ENCODE assay signal across 8 mouse cellular contexts in the genomic region with DNA sequence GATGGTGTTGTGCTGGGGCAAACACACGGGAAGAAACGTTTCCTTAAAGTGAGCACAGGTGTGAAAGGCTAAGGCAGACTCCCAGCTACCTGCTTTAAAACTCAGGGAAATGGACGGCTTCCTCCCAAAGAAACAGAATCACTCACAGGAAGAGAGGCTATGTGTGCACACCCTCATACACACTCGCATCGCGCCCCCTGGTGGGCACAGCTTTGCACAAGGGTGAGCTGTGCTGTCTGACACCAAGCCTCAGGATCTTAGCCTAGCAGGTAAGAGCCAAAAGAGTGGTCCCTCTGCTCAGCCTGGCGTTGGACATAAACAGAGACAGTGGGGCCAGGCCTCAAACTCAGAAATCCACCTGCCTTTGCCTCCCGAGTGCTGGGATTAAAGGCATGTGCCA. TPM values are rescaled to one million over a fixed set of nuclear protein-coding genes. Genes with fewer than 3 reads are reported as not detected.
DNase-seq lines count a peak whose midpoint lies in the region; ATAC-seq and TF ChIP-seq lines count a peak whose summit lies in the region.

No protein-coding gene starts in this region.

- TF ChIP-seq POLR2A in bone marrow macrophage, adult 2 months (IDR thresholded peaks at IDR 0.05; ENCODE audit: borderline replicate concordance, low read depth, low read length) = no peak

- no peaks in the 10 kb centered on the region for H3K4me1 ChIP-seq in bone marrow macrophage, adult 2 months (ENCODE audit: control insufficient read depth, insufficient read depth, low read length)
- H3K4me1 ChIP-seq in heart, embryonic 15.5 days (replicated peaks) = peaks cover 8% of the 10 kb centered on the region
- H3K4me1 ChIP-seq in liver, embryonic 16.5 days (ENCODE audit: control insufficient read depth, low read depth, low read length) = no peaks in the 10 kb centered on the region
- H3K4me1 ChIP-seq in neural tube, embryonic 15.5 days = peaks cover 14% of the 10 kb centered on the region

- peaks cover 16% of the 10 kb centered on the region for H3K27me3 ChIP-seq in heart, embryonic 15.5 days
- H3K27me3 ChIP-seq in liver, embryonic 16.5 days (ENCODE audit: control insufficient read depth, insufficient read depth, low read depth, low read length) = peaks cover 14% of the 10 kb centered on the region
- peaks cover 7% of the 10 kb centered on the region; the same call in 1 of the 2 replicates for H3K27me3 ChIP-seq in neural tube, embryonic 15.5 days (replicated peaks)

- H3K36me3 ChIP-seq in heart, embryonic 15.5 days = no peaks in the 10 kb centered on the region
- H3K36me3 ChIP-seq in liver, embryonic 16.5 days (ENCODE audit: control insufficient read depth, insufficient read depth) = no peaks in the 10 kb centered on the region
- H3K36me3 ChIP-seq in neural tube, embryonic 15.5 days = no peaks in the 10 kb centered on the region

- H3K4me2 ChIP-seq in heart, embryonic 15.5 days = no peak overlapping the region
- no peak overlapping the region for H3K4me2 ChIP-seq in liver, embryonic 16.5 days (ENCODE audit: low read depth, low read length)
- H3K4me2 ChIP-seq in neural tube, embryonic 15.5 days = no peak overlapping the region

- peak; percentile 64 for ATAC-seq in erythroid progenitor cell, adult 5-6 weeks (replicated peaks; ENCODE audit: low FRiP score, poor library complexity, severe bottlenecking)
- ATAC-seq in heart, embryonic 15.5 days (replicated peaks; ENCODE audit: insufficient number of reproducible peaks, insufficient read depth, low FRiP score, low read depth) = peak; percentile 70
- peak; percentile 68 for ATAC-seq in liver, embryonic 16.5 days (ENCODE audit: low read depth)
- peak; percentile 57; the same call in 1 of the 2 replicates for ATAC-seq in neural tube, embryonic 15.5 days (ENCODE audit: low FRiP score)

- no peak overlapping the region for H3K4me3 ChIP-seq in bone marrow macrophage, adult 2 months (ENCODE audit: insufficient read depth, low read length)
- no peak overlapping the region for H3K4me3 ChIP-seq in heart, embryonic 15.5 days
- H3K4me3 ChIP-seq in liver, embryonic 16.5 days (ENCODE audit: low read depth, low read length) = no peak overlapping the region
- no peak overlapping the region for H3K4me3 ChIP-seq in neural tube, embryonic 15.5 days (replicated peaks)

- H3K27ac ChIP-seq in bone marrow macrophage, adult 2 months (ENCODE audit: insufficient read depth, low read depth, low read length) = no peak overlapping the region
- H3K27ac ChIP-seq in heart, embryonic 15.5 days = no peak overlapping the region
- H3K27ac ChIP-seq in liver, embryonic 16.5 days (ENCODE audit: low read length) = no peak overlapping the region
- no peak overlapping the region for H3K27ac ChIP-seq in neural tube, embryonic 15.5 days (replicated peaks)

- TF ChIP-seq CTCF in bone marrow macrophage, adult 2 months (IDR thresholded peaks at IDR 0.05; ENCODE audit: low read depth, low read length) = peak; percentile 84

- no peaks in the 10 kb centered on the region for H3K9me3 ChIP-seq in heart, embryonic 15.5 days (replicated peaks)
- no peaks in the 10 kb centered on the region for H3K9me3 ChIP-seq in liver, embryonic 16.5 days (replicated peaks; ENCODE audit: control insufficient read depth, low read length)
- no peaks in the 10 kb centered on the region for H3K9me3 ChIP-seq in neural tube, embryonic 15.5 days (replicated peaks)

- no peak overlapping the region for H3K9ac ChIP-seq in heart, embryonic 15.5 days
- no peak overlapping the region for H3K9ac ChIP-seq in liver, embryonic 16.5 days (ENCODE audit: low read depth, low read length)
- H3K9ac ChIP-seq in neural tube, embryonic 15.5 days (replicated peaks) = no peak overlapping the region

- 4% methylated on average over 8 of the region's 8 CpGs for WGBS in heart, embryonic 15.5 days
- 1% methylated on average over 8 of the region's 8 CpGs for WGBS in liver, embryonic 16.5 days (ENCODE audit: insufficient replicate concordance)
- 5% methylated on average over 8 of the region's 8 CpGs for WGBS in neural tube, embryonic 15.5 days

- DNase-seq in CD4-positive, CD25-positive, alpha-beta regulatory T cell, adult 2 months (ENCODE audit: low read depth, low spot score) = peak; percentile 94
- DNase-seq in kidney, postnatal 36 days = peak; percentile 92 to 99
- peak; percentile 68 for DNase-seq in testis, postnatal 14 days (ENCODE audit: low spot score)

RNA-seq across cellular contexts. Expression of gene Stxbp1, which starts 7.2 kb away (rescaled TPM):
- polyA plus RNA-seq in bone marrow macrophage, adult 2 months (2012; ENCODE audit: insufficient read depth, insufficient read length, missing spikeins) = 17.1 and 17.7 TPM in 2 replicates
- total RNA-seq in erythroid progenitor cell, adult 5-6 weeks (2015; ENCODE audit: low replicate concordance) = 0.84 and 1.4 TPM in 2 replicates
- total RNA-seq in erythroid progenitor cell, adult 5-6 weeks (2017; ENCODE audit: low replicate concordance) = 0.61 and 4.0 TPM in 2 replicates
- polyA plus RNA-seq in heart, embryonic 15.5 days (2015; fragmentation: Nextera tagmentation; extraction: Ambion mirVana) = 23.8 and 28.3 TPM in 2 replicates
- 2.6 and 2.9 TPM in 2 replicates for polyA plus RNA-seq in liver, embryonic 16.5 days (2015; fragmentation: Nextera tagmentation; extraction: Ambion mirVana)
- 276 and 315 TPM in 2 replicates for polyA plus RNA-seq in neural tube, embryonic 15.5 days (2015; fragmentation: Nextera tagmentation; extraction: Ambion mirVana)

RNA-seq across cellular contexts. Expression of gene Fam129b, which starts 21.7 kb away (rescaled TPM):
- 78.3 and 90.1 TPM in 2 replicates for polyA plus RNA-seq in bone marrow macrophage, adult 2 months (2012; ENCODE audit: insufficient read depth, insufficient read length, missing spikeins)
- total RNA-seq in erythroid progenitor cell, adult 5-6 weeks (2015; ENCODE audit: low replicate concordance) = 2.2 and 8.8 TPM in 2 replicates
- 5.0 and 11.5 TPM in 2 replicates for total RNA-seq in erythroid progenitor cell, adult 5-6 weeks (2017; ENCODE audit: low replicate concordance)
- 43.0 and 57.4 TPM in 2 replicates for polyA plus RNA-seq in heart, embryonic 15.5 days (2015; fragmentation: Nextera tagmentation; extraction: Ambion mirVana)
- 9.4 and 11.9 TPM in 2 replicates for polyA plus RNA-seq in liver, embryonic 16.5 days (2015; fragmentation: Nextera tagmentation; extraction: Ambion mirVana)
- 30.7 and 34.7 TPM in 2 replicates for polyA plus RNA-seq in neural tube, embryonic 15.5 days (2015; fragmentation: Nextera tagmentation; extraction: Ambion mirVana)
